Mouse (Mus musculus): ENCODE data around the gene Iah1. TPM values are rescaled to one million over a fixed set of nuclear protein-coding genes. Genes with fewer than 3 reads are reported as not detected.

Iah1 gene
- polyA plus RNA-seq, 1 experiment from 2014 or later, result 45.1 TPM

GRCm38 (mm10) chr12:21322296-21322695 is 6.1 kb downstream of the Iah1 start:
- H3K27me3 ChIP-seq (ENCODE audit: control insufficient read depth, insufficient read depth, low read length), result no peaks in the 10 kb centered on the region
- DNase-seq (ENCODE audit: low spot score) (no peak), ATAC-seq (ENCODE audit: low FRiP score, low TSS enrichment) (no peak)
- H3K36me3 ChIP-seq (ENCODE audit: control insufficient read depth, insufficient read depth, low read length), result peaks cover 9% of the 10 kb centered on the region
- no peak for TF ChIP-seq CTCF (IDR thresholded peaks at IDR 0.05; ENCODE audit: low read depth)
- no peak for TF ChIP-seq EP300 (optimal IDR thresholded peaks at IDR 0.05)
- no peak overlapping the region for H3K27ac ChIP-seq (replicated peaks)
- no peaks in the 10 kb centered on the region for H3K9me3 ChIP-seq (ENCODE audit: control insufficient read depth, low read length)
- H3K4me1 ChIP-seq (replicated peaks; ENCODE audit: control insufficient read depth, insufficient read depth), result no peaks in the 10 kb centered on the region
- no peak overlapping the region for H3K4me3 ChIP-seq (ENCODE audit: low read depth, low read length)
- H3K9ac ChIP-seq (ENCODE audit: low read length), result no peak overlapping the region
- 69% methylated on average over 4 of the region's 4 CpGs for WGBS
- H3K4me2 ChIP-seq (replicated peaks; ENCODE audit: low read depth), result no peak overlapping the region

GRCm38 (mm10) chr12:21322856-21323255 is 6.7 kb downstream of the Iah1 start:
- ATAC-seq (ENCODE audit: low FRiP score, low TSS enrichment) (no peak), DNase-seq (ENCODE audit: low spot score) (no peak)
- no peaks in the 10 kb centered on the region for H3K4me1 ChIP-seq (replicated peaks; ENCODE audit: control insufficient read depth, insufficient read depth)
- no peak overlapping the region for H3K4me3 ChIP-seq (ENCODE audit: low read depth, low read length)
- H3K36me3 ChIP-seq (ENCODE audit: control insufficient read depth, insufficient read depth, low read length), result peaks cover 9% of the 10 kb centered on the region
- H3K9me3 ChIP-seq (ENCODE audit: control insufficient read depth, low read length), result no peaks in the 10 kb centered on the region
- H3K9ac ChIP-seq (ENCODE audit: low read length), result no peak overlapping the region
- H3K27me3 ChIP-seq (ENCODE audit: control insufficient read depth, insufficient read depth, low read length), result no peaks in the 10 kb centered on the region
- H3K27ac ChIP-seq (replicated peaks), result no peak overlapping the region
- no peak for TF ChIP-seq CTCF (IDR thresholded peaks at IDR 0.05; ENCODE audit: low read depth)
- TF ChIP-seq EP300 (optimal IDR thresholded peaks at IDR 0.05), result no peak
- H3K4me2 ChIP-seq (replicated peaks; ENCODE audit: low read depth), result no peak overlapping the region
- WGBS, result 88% methylated on average over 9 of the region's 9 CpGs

- Histone ChIP-seq H3K4me1 (replicated peaks; ENCODE audit: control insufficient read depth, insufficient read depth) (no peaks in the 10 kb centered on the region), H3K4me2 (replicated peaks; ENCODE audit: low read depth) (no peak overlapping the region), H3K36me3 (ENCODE audit: control insufficient read depth, insufficient read depth, low read length) (peaks cover 9% of the 10 kb centered on the region), H3K27ac (replicated peaks) (no peak overlapping the region), H3K9ac (ENCODE audit: low read length) (no peak overlapping the region), H3K27me3 (ENCODE audit: control insufficient read depth, insufficient read depth, low read length) (no peaks in the 10 kb centered on the region), H3K4me3 (ENCODE audit: low read depth, low read length) (no peak overlapping the region), H3K9me3 (ENCODE audit: control insufficient read depth, low read length) (no peaks in the 10 kb centered on the region)
- ATAC-seq (ENCODE audit: low FRiP score, low TSS enrichment), result no peak
- DNase-seq (ENCODE audit: low spot score), result no peak
- WGBS, result 76% methylated on average over 5 of the region's 5 CpGs
- no peak for TF ChIP-seq CTCF (IDR thresholded peaks at IDR 0.05; ENCODE audit: low read depth)
- no peak for TF ChIP-seq EP300 (optimal IDR thresholded peaks at IDR 0.05)
Observed at GRCm38 (mm10) chr12:21324101-21324500, 7.9 kb downstream of the Iah1 start.

GRCm38 (mm10) chr12:21325266-21325665 is 9.1 kb downstream of the Iah1 start:
- DNase-seq (ENCODE audit: low spot score), result no peak
- WGBS, result 90% methylated on average over 8 of the region's 8 CpGs
- no peak overlapping the region for H3K9ac ChIP-seq (ENCODE audit: low read length)
- peaks cover 9% of the 10 kb centered on the region for H3K36me3 ChIP-seq (ENCODE audit: control insufficient read depth, insufficient read depth, low read length)
- H3K4me1 ChIP-seq (replicated peaks; ENCODE audit: control insufficient read depth, insufficient read depth), result no peaks in the 10 kb centered on the region
- TF ChIP-seq CTCF (IDR thresholded peaks at IDR 0.05; ENCODE audit: low read depth) (no peak), EP300 (optimal IDR thresholded peaks at IDR 0.05) (no peak)
- H3K27ac ChIP-seq (replicated peaks), result no peak overlapping the region
- H3K4me3 ChIP-seq (ENCODE audit: low read depth, low read length), result no peak overlapping the region
- H3K9me3 ChIP-seq (ENCODE audit: control insufficient read depth, low read length), result no peaks in the 10 kb centered on the region
- no peaks in the 10 kb centered on the region for H3K27me3 ChIP-seq (ENCODE audit: control insufficient read depth, insufficient read depth, low read length)
- no peak for ATAC-seq (ENCODE audit: low FRiP score, low TSS enrichment)
- no peak overlapping the region for H3K4me2 ChIP-seq (replicated peaks; ENCODE audit: low read depth)

GRCm38 (mm10) chr12:21326325-21326724 is 10.1 kb downstream of the Iah1 start:
- no peaks in the 10 kb centered on the region for H3K9me3 ChIP-seq (ENCODE audit: control insufficient read depth, low read length)
- H3K9ac ChIP-seq (ENCODE audit: low read length), result no peak overlapping the region
- no peak for ATAC-seq (ENCODE audit: low FRiP score, low TSS enrichment)
- H3K27ac ChIP-seq (replicated peaks), result no peak overlapping the region
- H3K36me3 ChIP-seq (ENCODE audit: control insufficient read depth, insufficient read depth, low read length), result peaks cover 9% of the 10 kb centered on the region
- H3K4me3 ChIP-seq (ENCODE audit: low read depth, low read length), result no peak overlapping the region
- no peak overlapping the region for H3K4me2 ChIP-seq (replicated peaks; ENCODE audit: low read depth)
- 87% methylated on average over 3 of the region's 3 CpGs for WGBS
- TF ChIP-seq EP300 (optimal IDR thresholded peaks at IDR 0.05), result no peak
- TF ChIP-seq CTCF (IDR thresholded peaks at IDR 0.05; ENCODE audit: low read depth), result no peak
- no peaks in the 10 kb centered on the region for H3K4me1 ChIP-seq (replicated peaks; ENCODE audit: control insufficient read depth, insufficient read depth)
- no peak for DNase-seq (ENCODE audit: low spot score)
- no peaks in the 10 kb centered on the region for H3K27me3 ChIP-seq (ENCODE audit: control insufficient read depth, insufficient read depth, low read length)

- Histone ChIP-seq H3K27ac (replicated peaks) (no peak overlapping the region), H3K9ac (ENCODE audit: low read length) (no peak overlapping the region), H3K36me3 (ENCODE audit: control insufficient read depth, insufficient read depth, low read length) (peaks cover 19% of the 10 kb centered on the region), H3K4me3 (ENCODE audit: low read depth, low read length) (no peak overlapping the region), H3K4me1 (replicated peaks; ENCODE audit: control insufficient read depth, insufficient read depth) (no peaks in the 10 kb centered on the region), H3K9me3 (ENCODE audit: control insufficient read depth, low read length) (no peaks in the 10 kb centered on the region), H3K4me2 (replicated peaks; ENCODE audit: low read depth) (no peak overlapping the region), H3K27me3 (ENCODE audit: control insufficient read depth, insufficient read depth, low read length) (no peaks in the 10 kb centered on the region)
- DNase-seq (ENCODE audit: low spot score) (no peak), ATAC-seq (ENCODE audit: low FRiP score, low TSS enrichment) (no peak)
- WGBS, result 67% methylated on average over 9 of the region's 9 CpGs
- TF ChIP-seq EP300 (optimal IDR thresholded peaks at IDR 0.05) (no peak), CTCF (IDR thresholded peaks at IDR 0.05; ENCODE audit: low read depth) (no peak)
Observed at GRCm38 (mm10) chr12:21329661-21330400, 13.6 kb downstream of the Iah1 start.

Measured in stomach, postnatal 0 days (tissue).